Mouse (Mus musculus) MEL (cell line): ENCODE data around the gene Fam151a.

Experiments used
- POLR2A ChIP-seq, 2 experiments: IDR thresholded peaks; 2 replicates each; pipeline ENCODE4 v1.6.1; 2011 to 2012; ENCODE audit warnings: low read length in 2 of 2, mild to moderate bottlenecking in 2 of 2, control low read depth in 1 of 2, improper control_type of control experiment in 1 of 2, low read depth in 1 of 2, moderate library complexity in 1 of 2; ENCODE audit not compliant: control insufficient read depth in 1 of 2, insufficient read depth in 1 of 2, poor library complexity in 1 of 2
- USF2 ChIP-seq, 2 experiments: IDR thresholded peaks; 2 replicates each; pipeline ENCODE4 v1.6.1; 2011 to 2012; ENCODE audit warnings: improper control_type of control experiment in 2 of 2, low read length in 2 of 2, borderline replicate concordance in 1 of 2, inconsistent platforms in 1 of 2, low read depth in 1 of 2, mild to moderate bottlenecking in 1 of 2; ENCODE audit not compliant: insufficient read depth in 1 of 2

DNA sequence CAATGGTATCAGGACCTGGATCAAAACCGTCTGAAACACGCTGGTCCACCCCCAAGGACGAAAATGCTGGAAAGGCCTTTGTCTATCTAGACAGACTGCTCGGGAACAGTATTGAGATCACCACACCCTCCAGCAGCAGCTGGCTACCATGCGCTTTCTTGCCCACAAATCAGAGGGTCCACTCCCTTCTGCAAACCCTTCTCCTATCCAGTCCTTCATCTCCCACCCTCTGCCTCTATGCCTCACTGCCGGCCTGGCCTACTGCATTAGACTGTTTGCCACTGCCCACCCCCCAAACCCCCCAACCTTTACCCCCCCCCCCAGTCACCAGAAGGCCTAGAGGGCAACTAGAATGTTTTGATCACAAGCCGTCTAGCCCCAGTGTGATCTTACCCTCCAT lies 51.7 kb downstream of the Fam151a start:
- no peak for TF ChIP-seq POLR2A (IDR thresholded peaks at IDR 0.05; ENCODE audit: control insufficient read depth in 1 of 2, insufficient read depth in 1 of 2, low read depth in 1 of 2, low read length in 2 of 2, poor library complexity in 1 of 2)
- no peak for TF ChIP-seq USF2 (IDR thresholded peaks at IDR 0.05; ENCODE audit: borderline replicate concordance in 1 of 2, insufficient read depth in 1 of 2, low read depth in 1 of 2, low read length in 2 of 2)
